12 mouse cellular contexts compared by ENCODE assay signal in the genomic region with DNA sequence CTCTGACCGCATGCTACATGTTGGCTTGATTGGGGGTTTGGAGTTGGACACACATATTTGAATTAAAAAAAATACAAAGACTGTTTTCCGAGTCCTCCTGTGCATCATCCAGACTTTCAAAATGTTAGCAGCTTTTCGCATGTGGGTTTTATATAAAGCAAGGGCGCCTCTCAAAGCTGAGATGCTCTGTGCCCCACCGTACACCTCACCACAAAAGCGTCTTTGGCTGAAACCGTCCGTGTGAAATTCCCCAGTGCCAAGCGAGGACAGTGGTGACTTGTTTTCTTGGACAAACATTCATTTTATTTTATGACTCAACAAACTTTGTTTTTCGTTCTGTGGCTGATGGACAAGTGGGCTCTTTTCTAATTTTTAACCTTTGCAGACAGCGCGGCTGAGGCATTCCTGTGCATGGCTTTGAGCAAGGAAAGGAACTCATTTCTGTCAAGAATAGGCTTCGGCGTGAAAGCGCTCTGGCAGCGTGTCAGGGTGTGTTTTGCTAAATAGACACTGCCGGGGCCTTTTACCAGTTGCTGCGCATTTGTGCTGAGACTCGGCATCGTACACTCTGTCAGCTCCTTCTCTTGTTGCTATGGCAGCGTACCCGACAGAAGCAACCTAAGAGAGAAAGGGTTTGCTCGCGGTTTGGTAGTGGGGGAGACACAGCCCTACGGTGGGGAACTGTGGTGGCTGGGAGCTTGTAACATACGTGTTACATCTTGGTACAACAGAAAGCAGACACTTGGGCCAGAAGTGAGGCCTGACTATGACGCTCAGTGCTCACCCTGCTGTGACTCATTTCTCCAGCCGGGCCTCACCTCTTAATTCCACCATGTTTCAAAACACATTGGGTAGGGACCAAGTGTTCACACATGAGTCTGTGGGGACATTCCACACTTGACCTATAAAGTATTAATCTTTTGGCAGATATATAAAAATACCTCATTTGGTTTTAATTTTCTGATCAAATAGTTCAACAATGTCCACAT.
DNase-seq lines count a peak whose midpoint lies in the region; ATAC-seq lines count a peak whose summit lies in the region.
"Had no signal": no experiment of that assay in that cellular context is flagged by ENCODE, and none has a peak within 500 bp of the region (broad histone marks: within the 10 kb centered on the region; RNA-seq: fewer than 3 reads in every experiment).

No protein-coding gene starts in this region.

- no peak overlapping the region for H3K4me3 ChIP-seq in forebrain, embryonic 14.5 days (ENCODE audit: low read depth, low read length)
- no peak overlapping the region for H3K4me3 ChIP-seq in forebrain, embryonic 11.5 days (ENCODE audit: low read depth, low read length)
- H3K4me3 ChIP-seq in kidney, embryonic 14.5 days (ENCODE audit: low read length), result no peak overlapping the region
- H3K4me3 ChIP-seq in kidney, embryonic 16.5 days (ENCODE audit: low read length), result no peak overlapping the region
- H3K4me3 ChIP-seq: heart, embryonic 10.5 days had no signal

- peak; percentile 72 for DNase-seq in forebrain, embryonic 14.5 days (ENCODE audit: low spot score)
- DNase-seq in forebrain, embryonic 11.5 days (ENCODE audit: low spot score), result no peak
- peak; percentile 60 for DNase-seq in fibroblast of lung, adult 2 months (ENCODE audit: low read depth)
- peak; percentile 51 to 54 for DNase-seq in layer of hippocampus, postnatal 36 days
- DNase-seq in right cerebral cortex, adult 2 months (ENCODE audit: low spot score in 2 of 2), result peak; percentile 57 to 60
- DNase-seq in c-Kit-positive CD71-positive TER-119-positive erythroid progenitor cells, embryonic 14.5 days (ENCODE audit: low spot score), result no peak
- DNase-seq: cerebellum, adult 11 months; kidney, adult 11 months; liver, postnatal 0 days had no signal

- no peak overlapping the region for H3K9ac ChIP-seq in forebrain, embryonic 14.5 days (ENCODE audit: low read length)
- no peak overlapping the region for H3K9ac ChIP-seq in forebrain, embryonic 11.5 days (ENCODE audit: low read length)
- no peak overlapping the region for H3K9ac ChIP-seq in kidney, embryonic 14.5 days (ENCODE audit: low read depth, low read length)
- H3K9ac ChIP-seq in kidney, embryonic 16.5 days (replicated peaks; ENCODE audit: low read length), result no peak overlapping the region
- H3K9ac ChIP-seq: liver, postnatal 0 days had no signal

- H3K36me3 ChIP-seq in forebrain, embryonic 14.5 days (ENCODE audit: control insufficient read depth, insufficient read depth, low read length), result no peaks in the 10 kb centered on the region
- no peaks in the 10 kb centered on the region for H3K36me3 ChIP-seq in forebrain, embryonic 11.5 days (ENCODE audit: control insufficient read depth, insufficient read depth, low read length)
- H3K36me3 ChIP-seq in kidney, embryonic 14.5 days (ENCODE audit: control insufficient read depth, insufficient read depth, low read length), result no peaks in the 10 kb centered on the region
- H3K36me3 ChIP-seq in kidney, embryonic 16.5 days (ENCODE audit: insufficient read depth, low read length), result no peaks in the 10 kb centered on the region; the same call in 1 of the 2 replicates
- H3K36me3 ChIP-seq: heart, embryonic 10.5 days had no signal

- no peak overlapping the region for H3K4me2 ChIP-seq in forebrain, embryonic 14.5 days (ENCODE audit: low read length)
- H3K4me2 ChIP-seq in forebrain, embryonic 11.5 days (ENCODE audit: low read depth, low read length, severe bottlenecking), result no peak overlapping the region
- H3K4me2 ChIP-seq in kidney, embryonic 14.5 days (replicated peaks; ENCODE audit: low read depth, low read length), result no peak overlapping the region
- H3K4me2 ChIP-seq in kidney, embryonic 16.5 days (replicated peaks; ENCODE audit: low read depth, low read length), result no peak overlapping the region

- ATAC-seq in forebrain, embryonic 14.5 days, result peak; percentile 67; the same call in 1 of the 2 replicates
- ATAC-seq in forebrain, embryonic 11.5 days (replicated peaks; ENCODE audit: low FRiP score), result no peak
- ATAC-seq in kidney, embryonic 14.5 days (ENCODE audit: low FRiP score, low TSS enrichment), result no peak
- ATAC-seq in kidney, embryonic 16.5 days (ENCODE audit: low FRiP score, low TSS enrichment), result no peak
- ATAC-seq: liver, postnatal 0 days had no signal

- 69% methylated on average over 28 of the region's 28 CpGs for WGBS in forebrain, embryonic 14.5 days
- WGBS in forebrain, embryonic 11.5 days, result 87% methylated on average over 28 of the region's 28 CpGs
- 86% methylated on average over 28 of the region's 28 CpGs for WGBS in kidney, embryonic 14.5 days
- 83% methylated on average over 28 of the region's 28 CpGs for WGBS in kidney, embryonic 16.5 days

- H3K27me3 ChIP-seq in forebrain, embryonic 14.5 days (replicated peaks; ENCODE audit: control insufficient read depth, insufficient read depth, low read length), result no peaks in the 10 kb centered on the region
- no peaks in the 10 kb centered on the region for H3K27me3 ChIP-seq in forebrain, embryonic 11.5 days (ENCODE audit: control insufficient read depth, insufficient read depth, low read length)
- H3K27me3 ChIP-seq in kidney, embryonic 14.5 days (ENCODE audit: control insufficient read depth, insufficient read depth, low read length), result no peaks in the 10 kb centered on the region
- H3K27me3 ChIP-seq in kidney, embryonic 16.5 days (ENCODE audit: insufficient read depth, low read length), result no peaks in the 10 kb centered on the region

- H3K9me3 ChIP-seq in forebrain, embryonic 14.5 days (replicated peaks; ENCODE audit: control insufficient read depth, low read length), result peaks cover 6% of the 10 kb centered on the region; the same call in 1 of the 2 replicates
- H3K9me3 ChIP-seq in forebrain, embryonic 11.5 days (ENCODE audit: control insufficient read depth, low read length), result no peaks in the 10 kb centered on the region
- peaks cover 6% of the 10 kb centered on the region for H3K9me3 ChIP-seq in kidney, embryonic 14.5 days (ENCODE audit: control insufficient read depth, low read length)
- peaks cover 8% of the 10 kb centered on the region; the same call in 1 of the 2 replicates for H3K9me3 ChIP-seq in kidney, embryonic 16.5 days (ENCODE audit: low read length)
- H3K9me3 ChIP-seq: heart, embryonic 10.5 days had no signal

- H3K4me1 ChIP-seq in forebrain, embryonic 14.5 days (ENCODE audit: control insufficient read depth, insufficient read depth, low read length), result no peaks in the 10 kb centered on the region
- no peaks in the 10 kb centered on the region for H3K4me1 ChIP-seq in forebrain, embryonic 11.5 days (replicated peaks; ENCODE audit: control insufficient read depth, insufficient read depth, low read length)
- H3K4me1 ChIP-seq in kidney, embryonic 14.5 days (ENCODE audit: control insufficient read depth, insufficient read depth, low read length), result no peaks in the 10 kb centered on the region
- H3K4me1 ChIP-seq in kidney, embryonic 16.5 days (ENCODE audit: insufficient read depth, low read length), result no peaks in the 10 kb centered on the region
- H3K4me1 ChIP-seq: heart, embryonic 10.5 days had no signal

- H3K27ac ChIP-seq in forebrain, embryonic 14.5 days (ENCODE audit: low read depth, low read length), result no peak overlapping the region
- H3K27ac ChIP-seq in forebrain, embryonic 11.5 days (ENCODE audit: low read depth, low read length), result no peak overlapping the region
- H3K27ac ChIP-seq in kidney, embryonic 14.5 days (ENCODE audit: low read depth, low read length), result no peak overlapping the region
- H3K27ac ChIP-seq in kidney, embryonic 16.5 days (ENCODE audit: low read length), result no peak overlapping the region
- H3K27ac ChIP-seq: heart, embryonic 10.5 days had no signal

Comparison
In these comparisons a context has a peak if more than half of its experiments do, and no peak if none do; other contexts are left out.
1. DNase-seq: peak in forebrain, embryonic 14.5 days (single experiment), fibroblast of lung, adult 2 months (single experiment), layer of hippocampus, postnatal 36 days (2 of 2) and right cerebral cortex, adult 2 months (2 of 2); none in forebrain, embryonic 11.5 days (single experiment) and c-Kit-positive CD71-positive TER-119-positive erythroid progenitor cells, embryonic 14.5 days (single experiment).